Mouse (Mus musculus) cerebellum, postnatal 10 days (tissue): ENCODE measurements around the gene Nptn.

ENCODE experiments used
- DNase-seq, 2 experiments: peaks; one replicate each; pipeline ENCODE4 v3.0.0; 2021; ENCODE audit warnings: mixed read lengths in 2 of 2

Nptn gene

DNA sequence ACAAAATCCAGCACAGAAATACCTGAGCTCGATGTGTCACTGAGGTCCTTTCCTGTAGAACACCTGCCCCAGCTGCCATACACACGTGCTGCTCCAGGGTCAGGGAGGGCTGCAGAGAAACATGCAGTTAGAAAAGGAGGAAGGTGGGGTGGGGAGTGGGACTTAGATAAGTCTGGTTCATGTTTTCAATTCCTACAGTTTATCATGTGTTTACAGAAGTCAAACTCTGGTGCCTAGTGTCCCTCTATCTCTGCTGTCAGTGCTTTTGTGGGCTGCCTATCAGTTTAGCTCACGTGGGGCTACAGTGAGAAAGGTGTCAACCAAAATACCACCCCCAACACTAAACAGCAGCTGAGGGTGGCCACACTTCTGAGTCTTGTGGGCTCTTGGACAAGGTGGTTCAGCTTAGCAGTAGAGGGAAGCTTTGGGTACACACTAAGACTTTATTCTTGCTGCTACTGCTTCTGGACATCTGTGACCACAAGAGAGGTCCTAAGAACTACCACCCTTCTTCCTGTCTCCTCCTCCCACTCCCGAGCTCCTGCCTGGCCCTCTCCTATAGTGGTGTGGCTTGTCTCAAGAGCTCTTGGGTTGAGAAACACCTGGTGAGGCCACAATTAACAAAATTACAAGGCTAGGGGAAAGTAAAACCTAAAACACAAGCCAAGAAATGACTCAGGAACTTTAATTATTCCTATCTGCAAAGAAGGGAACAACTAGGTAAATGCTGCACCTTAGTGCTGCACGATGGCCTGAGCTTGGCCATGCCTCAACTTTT is 75.9 kb downstream of the Nptn start:
- no peak for DNase-seq

GRCm38 (mm10) chr9:58658596-58659309 is 76.7 kb downstream of the Nptn start:
- DNase-seq = no peak

DNA sequence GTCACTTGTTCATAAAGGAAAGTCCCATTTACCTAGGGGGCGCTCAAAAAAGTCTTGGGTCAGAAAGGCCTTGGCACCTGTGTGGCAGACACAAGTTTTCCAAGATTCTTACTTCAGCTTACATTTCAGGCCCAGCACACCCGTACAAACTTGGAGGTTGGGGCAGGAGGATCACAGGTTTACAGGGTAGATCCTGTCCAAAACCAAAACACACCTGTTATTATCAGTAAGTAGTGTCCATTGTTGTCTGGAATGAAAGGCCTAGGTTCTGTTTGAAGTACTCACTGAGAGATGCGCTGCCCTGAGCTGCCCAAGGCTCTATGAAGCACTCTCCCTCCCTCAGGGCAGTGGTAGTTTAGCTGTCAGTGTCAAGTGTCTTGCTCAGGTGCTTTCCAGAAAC is 77.3 kb downstream of the Nptn start:
- DNase-seq = no peak

DNA sequence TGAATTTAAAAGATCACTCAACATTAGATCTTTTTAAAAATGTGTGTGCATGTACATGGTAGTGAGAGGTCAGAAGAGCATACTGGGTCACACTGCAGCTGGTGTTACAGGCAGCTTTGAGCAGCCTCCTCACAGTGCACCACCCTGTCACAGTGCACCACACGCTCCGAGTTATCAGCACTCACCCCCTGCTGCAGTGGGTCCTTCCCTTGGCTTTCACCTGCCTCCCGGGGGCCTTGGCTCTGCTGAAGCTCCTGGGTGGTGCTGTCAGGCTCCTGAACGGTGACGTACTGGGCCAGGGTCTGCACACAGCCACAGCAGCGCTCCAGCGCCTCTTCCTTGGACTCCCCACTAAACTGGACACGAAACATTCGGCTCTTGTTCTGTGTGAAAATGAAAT is 77.9 kb downstream of the Nptn start:
- no peak for DNase-seq

GRCm38 (mm10) chr9:58660673-58661072 is 78.6 kb downstream of the Nptn start:
- DNase-seq = no peak

DNA sequence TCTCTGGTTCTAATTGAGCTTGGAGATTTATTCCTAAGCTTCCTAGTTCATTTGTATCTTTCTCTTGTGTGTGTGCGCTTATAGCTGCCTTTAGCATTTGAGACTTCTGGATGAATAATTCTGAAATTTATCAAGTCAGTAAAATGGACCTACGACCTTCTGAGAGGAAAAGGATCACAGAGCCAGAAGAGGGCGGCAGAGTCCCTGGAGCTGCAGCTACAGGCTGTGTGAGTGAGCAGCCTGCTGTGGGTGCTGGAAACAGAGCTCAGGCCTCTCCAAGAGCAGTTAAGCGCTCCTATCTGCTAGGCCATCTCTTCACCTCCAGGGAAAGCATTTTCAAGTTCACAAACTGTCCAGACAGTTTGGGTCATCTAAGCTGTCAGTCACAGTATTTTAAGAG is 80.0 kb downstream of the Nptn start:
- no peak for DNase-seq

GRCm38 (mm10) chr9:58662791-58663190 is 80.8 kb downstream of the Nptn start:
- no peak for DNase-seq

DNA sequence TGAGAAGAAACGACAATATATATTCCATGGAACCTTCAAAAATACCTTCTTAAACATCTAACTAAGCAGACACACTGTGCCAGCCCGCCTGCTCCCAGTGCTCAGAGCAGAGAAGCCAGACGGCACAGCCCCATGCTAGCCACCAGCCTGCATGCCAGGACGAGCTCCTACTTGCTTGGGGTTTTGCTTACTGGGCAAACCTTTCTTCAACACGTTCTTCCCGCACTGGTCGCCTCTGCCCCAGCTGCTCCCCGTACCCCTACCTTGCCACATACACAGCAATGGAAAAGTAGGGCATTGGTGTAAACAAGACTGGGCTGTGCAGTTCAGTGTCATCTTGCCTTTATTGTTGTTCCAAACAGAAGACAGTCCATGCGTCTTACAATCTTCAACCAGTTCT is 83.5 kb downstream of the Nptn start:
- no peak for DNase-seq

DNA sequence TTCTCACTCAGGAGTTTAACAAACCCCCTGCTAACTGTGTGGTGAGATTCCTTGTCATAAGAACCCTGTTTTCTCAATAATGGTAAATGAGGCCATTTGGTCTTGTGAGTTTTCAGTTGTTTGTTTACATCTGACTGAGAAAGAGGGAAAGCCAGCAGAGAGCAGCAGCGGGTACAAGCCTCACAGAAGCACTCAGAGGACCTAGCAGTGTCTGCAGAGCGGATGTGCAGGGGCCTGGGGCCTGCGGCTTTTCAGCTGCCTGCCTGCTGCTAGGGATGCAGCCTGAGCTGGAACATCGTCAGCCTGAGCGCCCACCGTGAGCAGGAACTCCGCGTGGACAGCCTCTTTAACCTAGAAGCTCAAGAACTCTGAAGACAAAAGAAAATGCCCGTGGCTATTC is 84.2 kb downstream of the Nptn start:
- no peak for DNase-seq

DNA sequence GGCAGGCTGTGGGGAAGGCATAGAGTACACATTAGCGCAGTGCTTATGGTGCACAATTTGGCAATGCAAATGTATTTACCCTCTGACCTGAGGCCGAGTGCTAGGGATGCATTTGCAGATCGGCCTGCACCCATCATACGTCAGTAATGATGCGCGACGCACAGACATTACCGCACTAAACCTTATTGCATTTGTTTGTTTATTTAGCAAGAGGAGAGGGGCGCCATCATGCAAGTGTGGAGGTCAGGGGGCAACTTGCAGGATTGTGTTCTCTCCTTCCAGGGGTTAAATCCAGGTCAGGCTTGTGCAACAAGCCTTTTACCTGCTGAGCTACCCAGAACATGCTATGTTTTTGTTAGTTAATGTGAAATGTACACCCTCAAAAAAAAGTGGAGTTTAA is 85.2 kb downstream of the Nptn start:
- DNase-seq = no peak

- DNase-seq = no peak
Measured at GRCm38 (mm10) chr9:58668171-58668570, 86.1 kb downstream of the Nptn start.

- peak in 1 of 2 experiments; percentile 31 for DNase-seq
Measured at GRCm38 (mm10) chr9:58669071-58669470, 87.0 kb downstream of the Nptn start.

GRCm38 (mm10) chr9:58669819-58670218 is 87.8 kb downstream of the Nptn start:
- DNase-seq = no peak

DNA sequence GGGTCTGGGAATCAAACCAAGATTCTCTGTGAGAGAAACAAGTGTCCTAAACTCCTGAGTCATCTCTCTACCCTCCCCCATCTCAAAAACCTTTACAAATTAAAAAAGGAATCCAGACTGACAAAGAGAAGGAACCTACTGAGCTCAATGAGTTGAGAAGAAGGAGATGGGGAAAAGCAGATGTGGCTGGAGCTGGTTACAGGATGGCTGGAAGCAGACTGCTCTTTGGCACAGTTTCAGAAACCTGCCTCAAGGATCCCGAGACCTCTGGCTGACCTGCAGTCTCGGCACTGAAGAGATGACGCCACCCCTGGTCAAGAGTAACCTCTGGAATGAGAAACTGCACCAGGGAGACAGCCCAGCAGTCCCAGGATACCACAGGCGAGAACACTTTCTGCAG is 90.4 kb downstream of the Nptn start:
- no peak for DNase-seq

- no peak for DNase-seq
Measured at GRCm38 (mm10) chr9:58674736-58675135, 92.7 kb downstream of the Nptn start.

DNA sequence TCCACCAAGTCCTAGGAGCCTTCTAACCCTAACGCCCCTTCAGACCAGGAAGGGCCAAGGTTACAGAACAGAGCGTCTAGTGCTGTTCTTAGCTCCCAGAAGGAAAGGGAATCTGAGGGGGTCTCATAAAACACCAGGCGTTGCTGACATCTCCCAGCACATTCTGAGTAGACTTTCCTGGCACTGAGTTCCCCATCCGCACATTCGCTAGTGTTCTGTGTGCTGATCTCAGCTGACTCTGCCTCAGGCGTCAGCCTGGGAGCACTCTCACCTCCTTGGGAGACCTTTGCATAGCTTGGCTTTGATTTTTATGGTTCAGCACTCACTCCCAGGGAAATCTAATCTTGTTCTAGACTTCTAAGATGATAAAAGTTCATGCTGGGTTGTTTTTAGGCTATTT is 93.3 kb downstream of the Nptn start:
- no peak for DNase-seq

DNA sequence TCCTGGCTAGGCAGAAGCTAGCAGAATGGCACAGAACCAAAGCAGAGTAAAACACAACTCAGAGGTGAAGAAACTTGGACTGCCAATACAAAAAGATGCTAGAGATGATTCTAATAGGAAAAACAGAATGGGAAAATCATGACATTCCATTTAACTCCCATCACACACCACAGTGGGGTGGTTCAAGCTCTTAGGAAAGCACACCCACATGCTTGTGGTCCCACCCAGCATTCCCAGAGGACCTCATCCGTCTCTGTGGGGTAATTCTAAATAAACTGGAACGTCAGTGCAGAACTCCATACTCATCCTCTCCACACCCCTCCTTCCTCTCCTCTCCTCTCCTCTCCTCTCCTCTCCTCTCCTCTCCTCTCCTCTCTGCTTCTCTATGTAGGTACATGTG is 99.4 kb downstream of the Nptn start:
- no peak for DNase-seq

DNA sequence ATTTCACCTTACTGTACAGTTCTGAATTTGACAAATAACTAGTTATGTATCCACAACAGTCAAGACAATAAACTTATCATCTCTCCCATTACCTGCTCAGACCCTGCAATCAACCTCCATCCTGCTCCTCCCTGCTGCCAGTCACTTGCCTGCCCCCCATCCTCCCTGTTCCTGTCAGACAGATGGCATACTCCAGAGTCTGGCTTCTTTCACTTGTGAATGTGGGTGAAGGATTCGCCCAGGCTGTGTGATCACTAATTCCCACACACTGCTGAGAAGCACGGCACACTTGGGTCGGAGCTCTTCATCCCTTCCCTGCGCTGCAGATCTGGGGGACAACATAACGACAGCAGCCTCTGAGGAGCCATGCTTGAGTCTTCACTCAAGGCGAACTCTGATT is 100.1 kb downstream of the Nptn start:
- peak; percentile 31 to 43 for DNase-seq

GRCm38 (mm10) chr9:58683372-58683771 is 101.3 kb downstream of the Nptn start:
- peak; percentile 56 to 62 for DNase-seq

GRCm38 (mm10) chr9:58685290-58685689 is 103.2 kb downstream of the Nptn start:
- DNase-seq = no peak

- DNase-seq = no peak
Measured at GRCm38 (mm10) chr9:58688076-58688475, 106.0 kb downstream of the Nptn start.

DNA sequence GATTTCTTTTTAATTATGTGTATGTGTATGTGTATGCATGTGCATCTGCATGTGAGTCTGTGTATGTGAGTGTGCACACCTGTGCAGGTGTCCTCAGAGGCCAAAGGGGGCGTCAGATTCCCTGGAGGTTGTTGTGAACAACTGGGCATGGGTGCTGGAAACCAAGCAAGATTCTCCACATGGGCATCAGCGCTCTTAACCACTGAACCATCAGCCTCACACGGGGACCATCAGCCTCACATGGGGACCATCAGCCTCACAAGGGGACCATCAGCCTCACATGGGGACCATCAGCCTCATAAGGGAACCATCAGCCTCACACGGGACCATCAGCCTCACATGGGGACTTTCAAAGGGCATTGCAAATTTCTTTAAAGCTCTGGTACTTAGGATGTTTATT is 108.7 kb downstream of the Nptn start:
- no peak for DNase-seq

GRCm38 (mm10) chr9:58691471-58691870 is 109.4 kb downstream of the Nptn start:
- no peak for DNase-seq

DNA sequence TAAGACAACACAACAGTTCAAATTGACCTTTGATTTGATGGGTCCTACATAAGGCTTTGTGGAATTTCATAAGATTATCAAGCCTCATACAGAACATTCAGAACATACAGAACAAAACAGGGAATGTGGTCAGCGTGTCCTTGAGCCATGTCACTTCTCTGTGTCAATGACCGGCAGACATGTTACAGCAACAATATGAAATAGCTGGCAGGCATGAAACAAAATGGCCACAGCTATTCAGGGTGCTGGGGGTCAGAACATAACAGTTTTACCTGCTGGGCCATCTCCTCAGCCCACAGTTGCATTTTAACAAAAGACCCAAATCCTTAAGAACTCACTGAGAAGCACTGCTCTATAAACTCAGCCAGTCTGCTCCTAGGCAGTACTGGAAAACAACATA is 116.4 kb downstream of the Nptn start:
- DNase-seq = no peak

- no peak for DNase-seq
Measured at GRCm38 (mm10) chr9:58701751-58702150, 119.7 kb downstream of the Nptn start.
